Mouse (Mus musculus) intestine, embryonic 14.5 days (tissue): ENCODE measurements around the gene Samd10. TPM values are rescaled to one million over a fixed set of nuclear protein-coding genes. Genes with fewer than 3 reads are reported as not detected.

Experiments used
- ATAC-seq: fragments of 200-750 bp; cut with Nextera tagmentation; replicated peaks from 2 replicates; pipeline ENCODE4 v1.8.0; 2017; ENCODE audit warnings: low read depth, moderate number of reproducible peaks, moderate TSS enrichment, moderate library complexity; ENCODE audit not compliant: low FRiP score, low TSS enrichment
- DNase-seq: peaks from one replicate; pipeline ENCODE4 v3.0.0-alpha.2; 2018; ENCODE audit warnings: low spot score
- H3K27ac ChIP-seq: fragments of 300-500 bp; sonication (generic); 2 replicates; pipeline ENCODE4 v1.5.1; 2014; ENCODE audit warnings: low read depth, mild to moderate bottlenecking, control low read depth
- H3K27me3 ChIP-seq: fragments of 300-500 bp; sonication (generic); replicated peaks from 2 replicates; pipeline ENCODE4 v1.6.1; 2014; ENCODE audit warnings: low read length, control low read depth; ENCODE audit not compliant: control insufficient read depth, insufficient read depth
- H3K36me3 ChIP-seq: fragments of 300-500 bp; sonication (generic); 2 replicates; pipeline ENCODE4 v1.6.1; 2014; ENCODE audit warnings: low read length, control low read depth; ENCODE audit not compliant: control insufficient read depth, insufficient read depth
- H3K4me1 ChIP-seq: fragments of 300-500 bp; sonication (generic); replicated peaks from 2 replicates; pipeline ENCODE4 v1.6.1; 2014; ENCODE audit warnings: low read length, control low read depth, mixed read lengths; ENCODE audit not compliant: control insufficient read depth, insufficient read depth
- H3K4me2 ChIP-seq: fragments of 300-500 bp; sonication (generic); 2 replicates; pipeline ENCODE4 v1.6.1; 2014; ENCODE audit warnings: low read length
- H3K4me3 ChIP-seq: fragments of 300-500 bp; sonication (generic); 2 replicates; pipeline ENCODE4 v1.5.1; 2014; ENCODE audit warnings: low read depth, low read length, control low read depth, mixed read lengths
- H3K9ac ChIP-seq: fragments of 300-500 bp; sonication (generic); 2 replicates; pipeline ENCODE4 v1.6.1; 2014; ENCODE audit warnings: mild to moderate bottlenecking, low read length
- H3K9me3 ChIP-seq: fragments of 300-500 bp; sonication (generic); 2 replicates; pipeline ENCODE4 v1.6.1; 2016; ENCODE audit warnings: low read length, control low read depth; ENCODE audit not compliant: control insufficient read depth
- WGBS: fragments of 180-500 bp; shearing (Covaris S2); extraction: QIAGEN DNeasy Blood & Tissue Kit; methylation state at CpG from one replicate; pipeline ENCODE4 v1.1.7; 2014; 5-methylcytosine and 5-hydroxymethylcytosine counted together
- polyA plus RNA-seq: library from polyadenylated mRNA; unstranded; fragments of >200 nt; fragmentation: Nextera tagmentation; extraction: Ambion mirVana; gene quantifications from 2 replicates; pipeline ENCODE4 v1.2.1, GENCODE M21; 2014

The Samd10 gene
- 25.4 and 26.4 TPM in 2 replicates for polyA plus RNA-seq

DNA sequence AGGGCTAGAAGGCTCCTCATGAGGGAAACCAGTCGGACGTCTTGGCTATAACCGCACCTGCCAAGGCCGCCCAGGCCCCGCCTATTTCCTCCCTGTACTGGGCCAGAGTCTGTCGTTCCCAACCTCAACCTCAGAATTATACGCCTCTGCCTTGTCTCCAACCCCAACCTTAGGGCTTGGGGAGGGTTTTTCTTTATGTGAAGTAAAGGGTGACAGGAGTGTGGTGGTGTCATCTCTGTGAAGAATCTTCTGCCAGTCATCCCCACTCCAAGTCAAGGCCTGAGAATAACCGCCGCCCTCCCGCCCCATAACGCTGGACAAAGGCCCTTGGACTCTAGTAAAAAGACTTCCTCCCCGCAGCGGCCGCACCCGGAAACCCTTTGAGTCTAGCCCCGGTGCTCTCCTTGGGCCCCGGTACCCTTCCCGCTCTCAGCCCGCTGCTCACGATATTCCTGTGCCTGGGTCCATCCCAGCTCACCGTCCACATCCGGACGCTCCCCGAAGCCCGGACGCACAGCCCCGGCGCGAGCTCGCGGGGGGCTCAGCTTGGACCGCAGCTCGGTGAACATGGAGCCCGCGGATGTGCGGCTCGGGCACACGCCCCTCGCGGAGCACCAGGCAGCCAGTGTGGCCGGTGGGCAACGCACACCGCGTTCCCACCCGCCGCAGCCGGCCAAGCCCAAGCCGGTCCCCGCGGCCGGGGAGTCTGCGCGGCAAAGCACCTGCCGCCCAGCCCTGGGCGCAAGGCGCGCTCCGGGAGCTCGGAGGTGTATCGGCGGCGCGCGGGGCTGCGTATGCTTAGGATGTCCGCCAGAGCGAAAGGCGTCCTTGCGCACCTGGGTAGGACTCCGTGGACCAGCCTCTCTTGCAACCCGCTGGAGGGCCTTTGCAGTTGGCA lies at the start of gene Samd10:
Samd10 (minus strand) TSS at position 759 of the 898 bp plus-strand sequence.
- H3K4me2 ChIP-seq: peak within 1 kb of the TSS; percentile 62
- H3K9ac ChIP-seq: peak within 1 kb of the TSS; percentile 56
- no peaks in the 10 kb centered on the region for H3K36me3 ChIP-seq
- DNase-seq: peak; percentile 78
- 3% methylated on average over 71 of the region's 71 CpGs for WGBS
- H3K27me3 ChIP-seq: peaks cover 4% of the 10 kb centered on the region; the same call in 1 of the 2 replicates
- H3K9me3 ChIP-seq: no peaks in the 10 kb centered on the region
- H3K4me1 ChIP-seq: peaks cover 23% of the 10 kb centered on the region
- peak within 1 kb of the TSS; percentile 68 for H3K27ac ChIP-seq
- peak; percentile 41 for ATAC-seq
- H3K4me3 ChIP-seq: peak within 1 kb of the TSS; percentile 49

DNA sequence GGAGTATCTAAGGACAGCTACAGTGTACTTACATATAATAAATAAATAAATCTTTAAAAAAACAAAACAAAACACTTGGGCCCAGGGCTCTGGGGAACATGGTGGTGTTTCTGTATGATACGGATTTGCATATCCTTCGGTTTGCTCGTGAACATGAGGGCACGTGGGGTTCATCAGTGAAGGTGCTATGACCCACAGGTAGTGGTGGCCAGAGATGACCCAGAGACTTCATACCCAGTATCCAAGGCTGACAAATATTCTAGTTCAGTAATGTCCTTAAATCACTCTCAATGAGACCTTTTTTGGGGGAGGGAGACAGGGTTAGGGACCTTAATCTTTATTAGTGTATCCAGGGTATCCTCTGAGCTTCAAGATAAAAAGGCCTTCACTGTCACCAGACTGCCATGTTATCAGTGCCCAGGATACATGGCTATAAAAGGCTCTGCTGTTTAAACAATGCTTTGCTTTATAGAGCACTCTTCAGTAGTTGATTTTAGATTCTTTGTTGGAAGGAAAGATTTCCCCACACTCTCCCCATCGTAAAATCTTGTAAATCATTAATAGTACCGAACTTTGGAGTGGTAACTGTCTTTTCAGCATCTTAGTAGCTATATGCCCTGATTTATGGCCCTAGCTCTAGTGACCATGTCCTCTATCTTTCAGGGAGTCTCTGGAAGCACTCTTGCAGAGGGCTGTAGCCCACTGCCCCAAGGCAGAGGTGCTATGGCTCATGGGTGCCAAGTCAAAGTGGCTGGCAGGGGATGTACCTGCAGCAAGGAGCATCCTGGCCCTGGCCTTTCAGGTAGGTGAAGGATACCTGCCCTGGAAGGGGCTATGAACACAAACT lies 47.8 kb upstream of the Samd10 start:
- H3K9me3 ChIP-seq: no peaks in the 10 kb centered on the region
- H3K4me1 ChIP-seq: no peaks in the 10 kb centered on the region
- no peak overlapping the region for H3K4me2 ChIP-seq
- ATAC-seq (peak; percentile 84), DNase-seq (peak; percentile 60)
- H3K9ac ChIP-seq: no peak overlapping the region
- 76% methylated on average over 6 of the region's 6 CpGs for WGBS
- no peaks in the 10 kb centered on the region for H3K27me3 ChIP-seq
- H3K27ac ChIP-seq: no peak overlapping the region
- H3K4me3 ChIP-seq: no peak overlapping the region
- H3K36me3 ChIP-seq: peaks cover 84% of the 10 kb centered on the region

DNA sequence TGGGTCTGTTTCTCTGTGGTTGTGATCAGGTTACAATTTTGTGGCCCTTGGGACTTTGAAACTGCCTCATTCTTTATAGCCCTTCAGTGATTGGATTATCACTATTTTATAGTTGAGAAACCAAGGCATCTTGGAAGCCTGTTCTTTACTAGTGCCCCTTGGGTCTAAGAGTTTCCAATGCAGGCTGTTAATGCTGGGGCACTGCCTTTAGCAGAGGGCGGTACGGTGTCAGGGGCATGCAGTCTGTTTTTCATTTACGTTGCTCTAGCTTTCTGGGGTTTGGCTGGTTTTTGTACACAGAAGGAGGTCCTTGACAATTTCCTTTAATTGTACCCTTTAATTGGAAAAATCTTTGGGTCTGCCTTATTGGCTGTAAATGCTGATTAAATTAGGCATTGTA lies 46.7 kb upstream of the Samd10 start:
- H3K36me3 ChIP-seq: peaks cover 83% of the 10 kb centered on the region
- no peaks in the 10 kb centered on the region for H3K4me1 ChIP-seq
- no peak overlapping the region for H3K4me3 ChIP-seq
- H3K27me3 ChIP-seq: no peaks in the 10 kb centered on the region
- H3K9ac ChIP-seq: no peak overlapping the region
- no peak overlapping the region for H3K27ac ChIP-seq
- ATAC-seq (no peak), DNase-seq (no peak)
- WGBS: 91% methylated on average over 3 of the region's 3 CpGs
- no peak overlapping the region for H3K4me2 ChIP-seq
- H3K9me3 ChIP-seq: no peaks in the 10 kb centered on the region

DNA sequence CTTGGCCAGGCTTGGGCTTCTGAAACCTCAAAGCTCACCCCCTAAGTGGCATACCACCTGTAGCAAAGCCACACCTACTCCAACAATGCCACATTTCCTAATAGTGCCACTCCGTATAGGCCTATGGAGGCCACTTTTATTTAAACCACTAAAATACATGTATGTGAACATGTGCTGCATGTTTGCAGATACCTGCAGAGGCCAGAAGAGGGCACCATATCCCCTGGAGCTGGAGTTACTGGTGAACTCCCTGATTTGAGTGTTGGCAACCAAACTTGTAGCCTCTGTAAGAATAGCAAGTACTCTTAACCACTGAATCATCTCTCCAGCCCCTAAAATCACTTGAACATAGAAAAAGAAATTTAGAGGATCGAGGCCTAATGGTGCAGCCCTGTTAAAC lies 45.3 kb upstream of the Samd10 start:
- 96% methylated on average over 2 of the region's 2 CpGs for WGBS
- H3K27ac ChIP-seq: no peak overlapping the region
- H3K4me3 ChIP-seq: no peak overlapping the region
- no peak for DNase-seq
- ATAC-seq: no peak
- H3K4me1 ChIP-seq: no peaks in the 10 kb centered on the region
- H3K4me2 ChIP-seq: no peak overlapping the region
- no peak overlapping the region for H3K9ac ChIP-seq
- H3K36me3 ChIP-seq: peaks cover 83% of the 10 kb centered on the region
- no peaks in the 10 kb centered on the region for H3K9me3 ChIP-seq
- no peaks in the 10 kb centered on the region for H3K27me3 ChIP-seq

DNA sequence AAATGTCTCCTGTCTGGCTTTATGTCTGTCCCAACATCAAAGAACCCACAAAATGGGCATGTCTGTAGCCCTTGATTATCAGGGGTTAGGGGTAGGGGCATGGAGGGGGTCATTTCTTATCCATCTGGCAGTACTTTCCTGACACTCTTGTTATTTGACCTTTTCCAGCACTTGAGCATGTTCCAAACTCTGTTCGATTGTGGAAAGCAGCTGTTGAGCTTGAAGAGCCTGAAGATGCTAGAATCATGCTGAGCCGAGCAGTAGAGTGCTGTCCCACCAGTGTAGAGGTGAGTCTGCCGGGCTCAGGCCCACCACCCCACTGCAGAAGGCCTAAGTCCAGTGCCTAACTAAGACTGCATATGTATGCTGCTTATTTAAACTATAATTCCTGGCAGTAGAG lies 36.9 kb upstream of the Samd10 start:
- Histone ChIP-seq H3K27me3 (no peaks in the 10 kb centered on the region), H3K9ac (no peak overlapping the region), H3K27ac (no peak overlapping the region), H3K36me3 (peaks cover 87% of the 10 kb centered on the region), H3K4me2 (no peak overlapping the region), H3K9me3 (no peaks in the 10 kb centered on the region), H3K4me3 (no peak overlapping the region), H3K4me1 (no peaks in the 10 kb centered on the region)
- ATAC-seq (no peak), DNase-seq (no peak)
- 96% methylated on average over 3 of the region's 3 CpGs for WGBS

DNA sequence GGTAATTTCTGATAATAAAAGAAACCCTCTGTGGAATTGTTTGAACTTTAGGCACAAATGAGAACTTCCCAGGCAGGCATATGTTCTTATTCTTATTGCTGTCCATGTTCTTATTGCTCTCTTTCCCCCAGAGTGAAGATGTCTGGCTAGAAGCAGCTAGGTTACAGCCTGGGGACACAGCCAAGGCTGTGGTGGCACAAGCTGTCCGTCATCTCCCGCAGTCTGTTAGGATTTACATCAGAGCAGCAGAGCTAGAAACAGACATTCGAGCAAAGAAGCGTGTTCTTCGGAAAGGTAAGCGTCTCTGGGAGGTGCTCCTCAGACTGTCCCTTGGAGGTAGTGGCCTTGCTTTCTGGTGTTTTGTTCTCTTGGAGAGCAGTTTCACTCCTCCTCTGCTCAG lies 33.6 kb upstream of the Samd10 start:
- H3K36me3 ChIP-seq: peaks cover 69% of the 10 kb centered on the region
- H3K27me3 ChIP-seq: no peaks in the 10 kb centered on the region
- no peak for ATAC-seq
- no peak overlapping the region for H3K4me2 ChIP-seq
- H3K27ac ChIP-seq: no peak overlapping the region
- WGBS: 93% methylated on average over 6 of the region's 6 CpGs
- no peak for DNase-seq
- no peak overlapping the region for H3K9ac ChIP-seq
- no peak overlapping the region for H3K4me3 ChIP-seq
- no peaks in the 10 kb centered on the region for H3K9me3 ChIP-seq
- H3K4me1 ChIP-seq: no peaks in the 10 kb centered on the region

- Histone ChIP-seq H3K4me1 (no peaks in the 10 kb centered on the region), H3K27ac (no peak overlapping the region), H3K27me3 (no peaks in the 10 kb centered on the region), H3K9me3 (no peaks in the 10 kb centered on the region), H3K9ac (no peak overlapping the region), H3K4me2 (no peak overlapping the region), H3K36me3 (peaks cover 45% of the 10 kb centered on the region), H3K4me3 (no peak overlapping the region)
- DNase-seq: no peak
- no peak for ATAC-seq
These were observed 29.5 kb upstream of the Samd10 start for GRCm38 (mm10) chr2:181628471-181628870.

- H3K9me3 ChIP-seq: no peaks in the 10 kb centered on the region
- H3K9ac ChIP-seq: no peak overlapping the region
- ATAC-seq (no peak), DNase-seq (no peak)
- no peak overlapping the region for H3K4me3 ChIP-seq
- H3K4me2 ChIP-seq: no peak overlapping the region
- H3K27ac ChIP-seq: no peak overlapping the region
- H3K4me1 ChIP-seq: no peaks in the 10 kb centered on the region
- peaks cover 63% of the 10 kb centered on the region for H3K36me3 ChIP-seq
- H3K27me3 ChIP-seq: no peaks in the 10 kb centered on the region
These were observed 24.4 kb upstream of the Samd10 start for GRCm38 (mm10) chr2:181623401-181623800.
